Mouse (Mus musculus): ENCODE data around the gene Ptchd4. TPM values are rescaled to one million over a fixed set of nuclear protein-coding genes. Genes with fewer than 3 reads are reported as not detected.

Gene Ptchd4
- total and polyA plus RNA-seq, 3 experiments: not detected

DNA sequence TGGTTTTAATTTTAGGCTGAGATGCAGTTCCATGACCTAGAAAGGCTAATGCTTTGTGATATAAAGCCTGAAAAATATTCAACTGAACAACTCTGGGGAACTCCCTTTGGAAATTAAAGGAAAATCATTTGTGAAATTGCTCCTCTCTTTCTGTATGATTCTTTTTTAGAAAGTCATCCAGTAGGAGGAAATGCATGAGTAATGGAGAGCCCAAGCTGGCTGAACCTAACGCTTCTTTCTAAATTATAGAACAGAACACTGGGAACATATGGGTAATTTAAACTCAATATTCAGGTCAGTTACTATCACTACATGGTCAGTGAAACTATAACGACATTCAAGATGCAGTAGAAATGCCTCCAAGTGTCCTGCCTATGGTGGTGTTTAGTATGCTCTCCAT is 114.6 kb downstream of the Ptchd4 start:
- Histone ChIP-seq H3K27me3 (ENCODE audit: control insufficient read depth, insufficient read depth, low read length) (no peaks in the 10 kb centered on the region), H3K4me1 (ENCODE audit: control insufficient read depth, insufficient read depth, low read length) (no peaks in the 10 kb centered on the region), H3K36me3 (ENCODE audit: control insufficient read depth, insufficient read depth, low read length) (no peaks in the 10 kb centered on the region), H3K4me3 (no peak overlapping the region), H3K79me2 (replicated peaks; ENCODE audit: control insufficient read depth, insufficient read depth, low read length) (no peaks in the 10 kb centered on the region), H3K27ac (no peak overlapping the region), H3K9ac (ENCODE audit: low read depth, low read length) (no peak overlapping the region)
- TF ChIP-seq POLR2A (IDR thresholded peaks at IDR 0.05; ENCODE audit: insufficient read depth, low read depth, low read length): no peak
- no peak for TF ChIP-seq EP300 (IDR thresholded peaks at IDR 0.05; ENCODE audit: insufficient read depth, low read depth, low read length)
- no peak for TF ChIP-seq CTCF (IDR thresholded peaks at IDR 0.05)
- intact Hi-C loops (cut with DNase I): no loop called here
- DNase-seq: no peak
- WGBS: 80% methylated on average over 2 of the region's 2 CpGs

DNA sequence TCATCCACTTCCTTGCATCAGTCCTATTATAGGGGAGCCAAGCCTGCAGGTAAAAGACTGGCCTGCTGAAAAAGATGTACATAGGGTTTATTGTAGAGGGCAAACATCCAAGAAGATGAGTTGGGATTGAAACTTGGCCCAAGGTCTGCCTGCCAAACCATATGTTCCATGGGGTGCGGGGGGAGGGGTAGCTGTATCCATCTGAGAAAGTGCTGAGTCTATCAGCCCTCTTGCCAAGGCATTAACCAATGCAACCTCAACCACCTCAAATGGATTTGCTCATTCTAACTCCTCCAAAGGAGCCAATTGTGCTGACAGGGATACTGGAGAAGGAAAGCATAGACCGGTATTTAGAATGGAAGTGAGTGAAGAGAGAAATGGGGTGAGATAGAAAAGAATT is 136.5 kb downstream of the Ptchd4 start:
- H3K27ac ChIP-seq: no peak overlapping the region
- TF ChIP-seq POLR2A (IDR thresholded peaks at IDR 0.05; ENCODE audit: insufficient read depth, low read depth, low read length): no peak
- TF ChIP-seq CTCF (IDR thresholded peaks at IDR 0.05): no peak
- no peak for TF ChIP-seq EP300 (IDR thresholded peaks at IDR 0.05; ENCODE audit: insufficient read depth, low read depth, low read length)
- DNase-seq: no peak
- no peak overlapping the region for H3K4me3 ChIP-seq
- intact Hi-C loops (cut with DNase I): no loop called here
- no peaks in the 10 kb centered on the region for H3K79me2 ChIP-seq (replicated peaks; ENCODE audit: control insufficient read depth, insufficient read depth, low read length)
- H3K4me1 ChIP-seq (ENCODE audit: control insufficient read depth, insufficient read depth, low read length): no peaks in the 10 kb centered on the region
- no peaks in the 10 kb centered on the region for H3K27me3 ChIP-seq (ENCODE audit: control insufficient read depth, insufficient read depth, low read length)
- H3K36me3 ChIP-seq (ENCODE audit: control insufficient read depth, insufficient read depth, low read length): no peaks in the 10 kb centered on the region
- no peak overlapping the region for H3K9ac ChIP-seq (ENCODE audit: low read depth, low read length)
- 67% methylated on average over 2 of the region's 2 CpGs for WGBS

DNA sequence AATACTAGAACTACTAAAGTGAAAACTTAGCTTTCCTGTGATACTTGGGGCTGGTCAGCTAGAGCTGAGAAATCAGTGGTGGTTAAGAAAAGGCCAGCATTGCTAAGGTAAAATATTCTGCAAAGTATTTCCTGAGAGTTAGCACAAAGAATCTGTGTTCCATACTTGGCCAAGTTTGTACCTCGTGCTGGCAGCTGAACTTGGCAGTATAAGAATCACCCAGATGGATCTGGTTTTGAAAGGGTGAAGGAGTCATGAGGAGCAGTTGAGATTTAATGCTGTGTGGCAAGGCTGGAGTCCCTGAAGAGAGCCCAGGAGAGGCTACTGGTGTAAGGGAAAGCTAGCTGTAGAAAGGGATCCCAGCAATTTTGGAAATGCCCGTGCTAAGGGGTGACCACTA is 140.7 kb downstream of the Ptchd4 start:
- Histone ChIP-seq H3K36me3 (ENCODE audit: control insufficient read depth, insufficient read depth, low read length) (no peaks in the 10 kb centered on the region), H3K4me3 (no peak overlapping the region), H3K27ac (no peak overlapping the region), H3K9ac (ENCODE audit: low read depth, low read length) (no peak overlapping the region), H3K4me1 (ENCODE audit: control insufficient read depth, insufficient read depth, low read length) (no peaks in the 10 kb centered on the region), H3K79me2 (replicated peaks; ENCODE audit: control insufficient read depth, insufficient read depth, low read length) (no peaks in the 10 kb centered on the region), H3K27me3 (ENCODE audit: control insufficient read depth, insufficient read depth, low read length) (no peaks in the 10 kb centered on the region)
- no peak for TF ChIP-seq CTCF (IDR thresholded peaks at IDR 0.05)
- no peak for TF ChIP-seq POLR2A (IDR thresholded peaks at IDR 0.05; ENCODE audit: insufficient read depth, low read depth, low read length)
- no peak for TF ChIP-seq EP300 (IDR thresholded peaks at IDR 0.05; ENCODE audit: insufficient read depth, low read depth, low read length)
- no peak for DNase-seq
- intact Hi-C loops (cut with DNase I): no loop called here
- WGBS: 56% methylated on average over 2 of the region's 2 CpGs

DNA sequence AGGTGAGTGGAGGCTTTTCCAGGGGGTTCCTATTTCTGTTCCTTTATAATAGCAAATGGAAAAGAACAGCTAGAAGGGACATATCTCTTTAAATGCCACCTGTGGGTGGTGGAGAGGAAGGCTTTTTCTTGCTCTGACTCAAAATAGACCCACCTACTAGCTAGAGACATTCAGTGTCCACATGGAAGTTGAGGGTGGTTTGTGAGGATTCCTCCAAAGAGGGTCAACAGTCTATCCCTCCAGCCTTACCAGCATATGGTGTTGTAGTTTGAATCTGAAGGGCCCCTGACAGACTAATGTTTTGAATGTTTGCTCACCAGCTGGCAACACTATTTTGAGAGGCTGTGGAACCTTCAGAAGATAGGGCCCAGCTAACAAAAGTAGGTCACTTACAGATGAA is 147.0 kb downstream of the Ptchd4 start:
- intact Hi-C loops (cut with DNase I): no loop called here
- Histone ChIP-seq H3K9ac (ENCODE audit: low read depth, low read length) (no peak overlapping the region), H3K79me2 (replicated peaks; ENCODE audit: control insufficient read depth, insufficient read depth, low read length) (no peaks in the 10 kb centered on the region), H3K4me3 (no peak overlapping the region), H3K27ac (no peak overlapping the region), H3K4me1 (ENCODE audit: control insufficient read depth, insufficient read depth, low read length) (no peaks in the 10 kb centered on the region), H3K36me3 (ENCODE audit: control insufficient read depth, insufficient read depth, low read length) (no peaks in the 10 kb centered on the region), H3K27me3 (ENCODE audit: control insufficient read depth, insufficient read depth, low read length) (no peaks in the 10 kb centered on the region)
- DNase-seq: no peak
- TF ChIP-seq CTCF (IDR thresholded peaks at IDR 0.05): no peak
- TF ChIP-seq POLR2A (IDR thresholded peaks at IDR 0.05; ENCODE audit: insufficient read depth, low read depth, low read length): no peak
- no peak for TF ChIP-seq EP300 (IDR thresholded peaks at IDR 0.05; ENCODE audit: insufficient read depth, low read depth, low read length)

DNA sequence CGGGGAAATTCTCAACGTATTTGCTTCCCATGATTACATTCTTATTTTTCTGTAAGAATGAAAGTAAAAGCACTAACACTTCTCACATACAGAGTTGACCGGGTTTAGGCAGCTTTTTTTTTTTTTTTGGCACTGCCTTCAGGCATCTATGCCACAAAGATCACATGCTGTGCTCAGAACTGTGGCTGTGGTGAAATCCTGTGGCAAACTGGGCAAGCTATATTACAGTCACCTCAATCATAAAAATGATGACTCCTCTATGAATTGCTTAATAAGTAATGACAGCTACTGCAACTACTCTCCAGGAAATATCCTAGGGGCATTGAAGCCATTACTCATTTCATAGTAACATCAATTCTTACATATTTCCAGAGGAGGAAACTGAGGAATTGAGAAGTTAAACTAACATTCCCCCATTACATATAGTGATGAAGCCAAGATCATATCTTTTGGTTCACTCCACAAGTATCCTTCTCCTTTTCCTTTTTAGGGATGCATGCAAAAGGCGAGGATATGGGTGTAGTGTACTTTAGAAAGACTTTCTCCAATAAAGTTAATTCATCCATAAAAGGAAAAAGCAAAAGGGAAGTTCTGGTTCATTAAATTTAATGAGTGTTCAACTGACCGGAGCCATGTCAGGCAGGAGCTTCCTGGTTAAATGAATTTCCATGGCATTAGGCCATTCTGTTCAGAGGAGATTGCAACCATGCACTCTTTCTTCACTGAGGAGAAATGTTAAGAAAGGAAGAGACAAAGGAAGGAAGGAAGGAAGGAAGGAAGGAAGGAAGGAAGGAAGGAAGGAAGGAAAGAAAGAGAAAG is 164.6 kb downstream of the Ptchd4 start:
- H3K4me3 ChIP-seq: no peak overlapping the region
- H3K4me1 ChIP-seq (ENCODE audit: control insufficient read depth, insufficient read depth, low read length): no peaks in the 10 kb centered on the region
- 68% methylated on average over 5 of the region's 5 CpGs for WGBS
- DNase-seq: no peak
- H3K79me2 ChIP-seq (replicated peaks; ENCODE audit: control insufficient read depth, insufficient read depth, low read length): no peaks in the 10 kb centered on the region
- H3K9ac ChIP-seq (ENCODE audit: low read depth, low read length): no peak overlapping the region
- no peaks in the 10 kb centered on the region for H3K36me3 ChIP-seq (ENCODE audit: control insufficient read depth, insufficient read depth, low read length)
- intact Hi-C loops (cut with DNase I): no loop called here
- no peak overlapping the region for H3K27ac ChIP-seq
- no peaks in the 10 kb centered on the region for H3K27me3 ChIP-seq (ENCODE audit: control insufficient read depth, insufficient read depth, low read length)
- TF ChIP-seq POLR2A (IDR thresholded peaks at IDR 0.05; ENCODE audit: insufficient read depth, low read depth, low read length) (no peak), CTCF (IDR thresholded peaks at IDR 0.05) (no peak), EP300 (IDR thresholded peaks at IDR 0.05; ENCODE audit: insufficient read depth, low read depth, low read length) (no peak)

DNA sequence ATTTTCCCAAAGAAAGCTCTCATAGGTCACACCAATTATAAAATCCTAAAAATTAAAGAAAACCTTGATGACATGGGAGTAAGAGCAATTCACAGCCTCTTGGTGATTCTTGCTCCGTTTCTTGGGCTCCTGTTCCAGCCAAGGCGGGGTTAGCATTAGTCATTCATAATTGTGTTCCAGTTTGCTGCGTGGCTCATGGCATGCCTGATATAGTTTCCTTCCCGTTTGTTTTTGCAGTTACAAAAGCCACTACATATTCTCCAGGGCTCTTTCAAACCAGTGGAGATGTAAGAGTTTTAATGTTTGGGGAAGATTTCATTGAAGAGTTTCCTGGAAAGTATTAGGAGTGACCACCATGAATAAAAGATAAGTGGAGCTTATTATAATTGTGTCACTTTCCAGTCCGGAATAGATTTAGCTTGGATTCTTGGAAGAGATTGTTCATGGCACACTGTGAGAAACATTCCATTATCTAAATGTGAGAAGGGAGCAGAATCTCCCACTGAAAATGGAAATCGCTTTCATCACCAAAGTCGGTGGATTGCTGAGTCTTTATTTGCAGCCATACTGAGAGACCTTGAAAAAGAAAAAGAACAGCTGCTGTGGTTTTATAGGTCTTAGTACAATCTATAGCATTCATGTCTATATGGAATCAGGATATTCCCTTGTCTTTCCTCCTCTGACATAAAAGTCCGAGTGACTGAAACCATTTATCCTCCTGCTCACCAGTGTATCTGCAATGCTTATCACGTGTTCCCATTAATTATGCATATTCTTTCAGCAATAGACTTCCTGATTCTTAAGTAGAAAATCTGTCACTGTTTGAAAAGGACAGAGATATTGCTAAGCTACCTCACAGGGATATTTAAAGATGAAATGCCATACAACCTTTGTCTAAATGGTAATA is 193.9 kb downstream of the Ptchd4 start:
- 48% methylated on average over 9 of the region's 9 CpGs for WGBS
- intact Hi-C loops (cut with DNase I): no loop called here
- H3K4me1 ChIP-seq (ENCODE audit: control insufficient read depth, insufficient read depth, low read length): no peaks in the 10 kb centered on the region
- H3K27me3 ChIP-seq (ENCODE audit: control insufficient read depth, insufficient read depth, low read length): no peaks in the 10 kb centered on the region
- TF ChIP-seq POLR2A (IDR thresholded peaks at IDR 0.05; ENCODE audit: insufficient read depth, low read depth, low read length) (no peak), EP300 (IDR thresholded peaks at IDR 0.05; ENCODE audit: insufficient read depth, low read depth, low read length) (no peak), CTCF (IDR thresholded peaks at IDR 0.05) (no peak)
- no peak overlapping the region for H3K4me3 ChIP-seq
- H3K79me2 ChIP-seq (replicated peaks; ENCODE audit: control insufficient read depth, insufficient read depth, low read length): no peaks in the 10 kb centered on the region
- DNase-seq: no peak
- no peak overlapping the region for H3K9ac ChIP-seq (ENCODE audit: low read depth, low read length)
- no peak overlapping the region for H3K27ac ChIP-seq
- no peaks in the 10 kb centered on the region for H3K36me3 ChIP-seq (ENCODE audit: control insufficient read depth, insufficient read depth, low read length)
